Mouse (Mus musculus) layer of hippocampus, adult 8-10 months (tissue): Measurements from ENCODE around the gene Snap23. TPM values are rescaled to one million over a fixed set of nuclear protein-coding genes. Genes with fewer than 3 reads are reported as not detected.
"Not testable (repeated sequence)": the region's sequence is repeated elsewhere in the genome, so short reads cannot be mapped to it uniquely, and the experiment has no call there.

ENCODE experiments used
- DNase-seq, 2 experiments: peaks; one replicate each; pipeline ENCODE4 v3.0.0; 2022; ENCODE audit warnings: low spot score in 2 of 2
- total RNA-seq, 4 experiments: library from RNA; stranded (reverse); gene quantifications; 2 replicates each; pipeline ENCODE4 v1.2.4; 2022

Gene Snap23
- total RNA-seq = 10 to 100 TPM; 22.2 to 31.8 (median 26.0) TPM

DNA sequence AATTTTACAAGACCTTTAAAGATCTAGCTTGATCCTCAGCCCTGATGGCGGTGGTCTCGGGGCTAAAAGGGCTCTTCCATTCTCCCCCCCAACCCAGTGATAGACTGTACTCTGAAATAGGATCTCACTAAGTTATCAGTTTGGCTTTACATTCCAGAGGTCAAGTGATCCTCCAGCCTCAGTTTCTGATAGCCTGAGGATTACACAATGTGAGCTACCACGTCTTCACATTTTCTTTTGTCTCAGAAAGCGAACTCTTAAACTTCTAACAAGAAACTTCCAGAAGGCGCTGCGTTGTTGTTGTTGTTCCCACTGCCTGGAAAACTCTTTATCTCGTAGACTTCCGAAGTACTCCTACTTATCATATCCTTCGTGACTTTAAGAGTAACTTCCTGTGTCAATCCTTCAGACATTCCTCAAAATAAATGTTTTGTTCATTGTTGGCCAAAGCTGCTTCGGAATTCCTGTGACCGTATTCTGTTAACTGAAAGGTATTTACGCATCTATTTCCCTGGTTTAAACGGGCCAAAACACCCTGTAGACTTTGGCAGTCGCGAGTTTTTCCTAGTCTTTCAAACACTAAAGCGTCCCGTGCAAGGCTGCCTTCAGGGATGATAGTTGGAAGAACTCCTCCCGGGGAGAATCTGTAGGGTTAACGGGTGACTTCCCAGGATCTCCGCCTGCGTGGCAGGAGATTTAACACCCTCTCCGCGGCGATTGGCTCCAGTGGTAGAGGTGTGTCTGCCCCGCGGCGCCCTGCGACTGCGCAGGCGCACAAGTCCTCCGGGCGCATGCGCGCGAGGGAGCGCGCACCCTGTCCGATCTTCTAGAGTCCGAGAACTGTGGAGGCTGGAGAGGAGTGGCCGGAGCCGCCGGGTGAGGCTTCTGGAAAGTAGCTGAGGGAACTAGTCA is at the start of gene Snap23:
Snap23 (plus strand) TSS at position 786 of the 912 bp plus-strand sequence.
- peak; percentile 91 to 95 for DNase-seq

DNA sequence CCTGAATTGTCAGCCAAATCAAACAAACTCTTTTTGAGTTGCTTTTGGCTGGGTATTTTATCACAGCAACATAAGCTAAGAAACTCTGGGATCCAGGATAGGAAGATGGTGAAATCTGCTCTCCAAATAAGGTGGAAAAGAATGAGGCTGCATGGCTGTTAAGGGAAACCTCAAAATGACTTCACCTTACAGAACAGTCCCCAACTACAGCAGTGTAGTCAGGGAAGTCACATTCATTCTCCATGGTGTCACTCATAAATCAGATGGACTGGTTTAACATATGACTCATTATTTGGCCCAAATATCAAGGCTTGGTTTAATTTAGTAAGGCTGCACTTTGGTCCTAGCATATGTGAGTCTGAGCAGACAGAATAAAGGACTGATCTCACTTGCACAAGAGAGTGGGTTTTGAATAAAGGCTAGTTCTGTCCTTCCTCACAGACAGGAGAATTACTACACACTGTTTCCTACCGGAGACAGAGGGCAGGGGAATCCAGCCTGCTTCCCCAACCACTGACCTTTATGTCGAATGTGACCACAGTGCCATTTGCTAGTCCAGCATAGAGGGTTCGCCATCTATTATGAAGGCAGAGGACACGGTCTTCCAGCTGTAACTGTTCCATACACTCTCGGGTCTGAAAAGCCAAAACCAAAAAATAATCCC is 48.8 kb upstream of the Snap23 start:
- DNase-seq = no peak

DNA sequence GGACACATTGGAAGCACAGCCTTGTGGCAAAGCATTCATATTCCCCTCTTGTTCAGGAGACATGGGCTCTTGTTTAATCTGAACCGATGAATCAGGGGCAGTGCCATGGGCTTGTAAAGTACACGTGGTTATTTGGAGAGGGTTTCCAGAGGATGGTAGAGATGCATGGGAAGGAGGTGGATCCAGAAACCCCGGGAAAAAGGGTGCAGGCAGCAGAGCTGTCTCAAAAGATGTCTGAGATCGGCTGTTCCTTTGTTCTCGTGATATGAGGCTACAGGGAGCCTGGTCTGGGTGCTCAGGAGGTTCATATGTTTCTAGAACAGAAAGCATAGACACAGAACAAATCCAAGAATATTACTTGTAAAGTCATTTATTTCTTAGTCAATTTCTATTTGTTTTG is 40.7 kb upstream of the Snap23 start:
- no peak for DNase-seq

DNA sequence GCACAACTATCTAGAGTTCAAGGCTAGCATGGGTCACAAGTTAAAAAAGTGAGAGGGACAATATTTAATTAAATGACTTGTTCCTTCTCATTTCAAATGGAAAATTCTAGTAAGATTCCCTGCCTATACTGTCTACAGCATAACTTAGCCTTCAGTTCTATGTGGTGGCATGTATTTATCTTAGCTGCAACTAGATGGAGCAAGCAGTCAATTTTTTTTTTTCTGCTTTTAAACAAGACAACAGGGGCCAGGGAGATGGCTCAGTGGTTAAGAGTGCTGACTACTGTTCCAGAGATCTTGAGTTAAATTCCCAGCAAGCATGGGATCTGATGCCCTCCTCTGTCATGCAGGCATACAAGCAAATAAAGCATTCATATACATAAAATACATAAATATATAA is 37.9 kb upstream of the Snap23 start:
- no peak for DNase-seq

DNA sequence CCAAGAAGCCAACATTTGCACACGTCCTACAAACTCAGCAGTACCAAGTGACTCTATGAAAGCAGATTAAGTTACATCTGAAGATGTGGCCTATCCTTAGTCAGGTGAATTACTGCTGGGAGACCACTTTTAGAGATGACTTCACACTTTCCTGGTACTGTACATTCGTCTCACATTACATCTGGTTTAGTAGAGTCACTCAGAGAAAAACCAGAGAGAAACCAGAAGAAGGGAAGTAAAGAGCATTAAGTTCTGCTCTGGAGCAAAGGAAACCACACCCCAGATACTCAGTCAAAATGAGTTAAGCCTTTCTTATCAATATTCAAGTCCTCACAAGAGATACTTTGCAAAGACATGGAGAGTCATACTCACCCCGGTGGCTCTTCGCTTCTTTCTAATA is 36.2 kb upstream of the Snap23 start:
- DNase-seq = no peak

DNA sequence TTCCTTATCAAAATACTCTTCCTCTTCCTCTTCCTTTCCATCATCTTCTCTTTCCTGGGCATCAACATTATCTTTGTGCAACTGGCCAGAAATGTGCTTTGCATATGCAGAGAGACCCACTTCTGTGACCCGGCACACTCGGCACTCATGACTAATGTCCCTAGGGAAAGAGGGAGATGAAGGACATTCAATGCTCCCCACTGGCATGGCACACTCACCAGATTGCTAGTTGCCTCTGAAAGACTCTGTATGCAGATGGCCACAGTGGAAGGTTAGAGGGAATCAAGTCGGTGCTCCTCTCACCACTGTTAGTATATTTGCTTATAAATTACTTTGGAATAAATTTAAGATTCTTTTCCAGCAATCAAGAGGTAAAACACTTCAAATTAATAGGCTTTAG is 28.1 kb upstream of the Snap23 start:
- DNase-seq = no peak

DNA sequence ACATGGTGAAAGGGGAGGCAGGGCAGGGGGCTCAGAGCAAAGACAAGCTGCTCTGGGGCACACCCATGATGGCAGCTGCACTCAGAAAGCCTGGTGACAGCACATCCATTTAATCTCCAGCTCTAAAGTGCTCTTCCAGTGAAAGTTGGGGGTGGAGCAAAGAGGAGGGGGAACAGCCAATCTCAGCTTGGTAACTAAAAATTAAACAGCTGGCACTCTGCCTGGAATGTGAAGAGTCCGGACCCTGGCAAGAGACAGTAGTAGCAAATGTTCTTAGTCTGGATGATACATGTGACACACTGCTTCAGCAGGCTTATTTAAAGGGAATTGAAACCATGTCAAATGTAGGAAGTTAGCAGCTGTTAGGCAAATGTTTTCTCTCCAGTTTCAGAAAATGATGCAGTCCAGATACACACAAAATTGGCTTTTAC is 27.7 kb upstream of the Snap23 start:
- peak; percentile 77 to 85 for DNase-seq

DNA sequence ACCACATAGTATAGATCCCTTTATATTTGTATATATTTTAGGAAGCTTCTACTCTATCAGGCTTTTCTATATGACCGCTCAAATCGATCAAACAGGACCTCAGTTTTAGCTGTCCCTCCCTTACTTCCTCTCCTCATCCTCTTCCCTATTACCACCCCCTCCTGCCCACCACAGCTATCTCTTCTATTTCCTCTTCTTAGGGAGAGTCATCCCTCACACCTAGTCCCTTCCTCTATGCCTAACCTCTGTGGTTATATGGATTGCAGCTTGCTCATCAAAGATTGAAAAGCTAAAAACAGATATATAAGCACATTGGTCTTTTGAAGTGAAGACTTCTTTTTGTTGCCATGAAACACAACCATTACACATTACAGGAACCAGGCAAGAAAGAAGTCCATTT is 22.7 kb upstream of the Snap23 start:
- DNase-seq = no peak

DNA sequence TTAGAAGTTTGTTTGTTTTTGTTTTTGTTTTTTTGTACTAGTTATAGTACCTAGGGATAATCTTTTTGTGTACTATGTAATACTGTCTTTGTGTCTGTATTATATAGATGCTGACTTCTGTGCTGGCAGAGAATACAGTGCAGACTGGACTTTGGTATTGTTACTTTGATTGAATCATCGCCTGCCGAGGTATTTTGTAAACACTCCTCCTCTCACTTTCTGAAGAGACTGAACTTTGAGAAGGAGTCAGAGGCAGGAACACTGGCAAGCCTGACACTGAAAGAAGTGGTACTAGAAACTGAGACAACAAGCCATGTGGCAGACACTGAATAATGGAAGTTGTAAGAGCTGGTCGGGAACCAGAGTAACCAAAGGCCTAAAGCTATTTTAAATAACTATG is 10.6 kb upstream of the Snap23 start:
- no peak for DNase-seq

DNA sequence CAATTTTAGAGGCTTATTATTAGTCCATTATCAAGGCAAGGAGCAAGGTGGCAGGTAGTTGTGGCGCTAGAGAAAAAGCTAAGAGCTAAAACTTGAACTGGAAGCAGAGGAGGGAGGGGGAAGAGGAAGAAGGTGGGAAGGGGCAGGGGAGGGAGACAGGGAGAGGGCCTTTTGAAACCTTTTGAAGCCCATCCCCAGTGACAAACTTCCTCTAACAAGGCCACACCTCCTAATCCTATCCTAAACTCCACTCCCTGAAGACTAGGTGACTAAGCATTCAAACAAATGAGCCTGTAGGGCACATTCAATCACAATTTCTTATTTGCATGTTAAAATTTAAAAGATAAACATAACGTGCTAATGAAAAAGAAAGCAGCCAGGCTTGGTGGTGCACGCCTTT is 8.7 kb upstream of the Snap23 start:
- no peak for DNase-seq

DNA sequence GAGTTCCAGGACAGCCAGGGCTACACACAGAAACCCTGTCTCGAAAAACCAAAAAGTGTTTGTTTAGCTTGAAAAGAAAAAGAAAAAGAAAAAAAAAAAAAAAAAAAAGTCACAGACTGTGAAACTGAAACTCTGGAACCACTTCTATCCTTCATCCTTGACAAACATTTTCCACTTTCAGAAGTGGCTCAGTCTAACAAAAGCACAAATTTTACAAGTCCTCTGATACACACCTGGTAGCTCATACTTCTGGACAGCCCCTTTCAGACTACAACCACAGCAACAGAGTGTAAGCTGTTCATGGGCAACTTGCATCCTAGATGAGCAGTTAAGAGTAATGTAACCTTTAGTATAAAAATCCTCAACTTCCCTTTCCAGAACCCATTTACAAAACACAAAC is 5.9 kb upstream of the Snap23 start:
- no peak for DNase-seq

DNA sequence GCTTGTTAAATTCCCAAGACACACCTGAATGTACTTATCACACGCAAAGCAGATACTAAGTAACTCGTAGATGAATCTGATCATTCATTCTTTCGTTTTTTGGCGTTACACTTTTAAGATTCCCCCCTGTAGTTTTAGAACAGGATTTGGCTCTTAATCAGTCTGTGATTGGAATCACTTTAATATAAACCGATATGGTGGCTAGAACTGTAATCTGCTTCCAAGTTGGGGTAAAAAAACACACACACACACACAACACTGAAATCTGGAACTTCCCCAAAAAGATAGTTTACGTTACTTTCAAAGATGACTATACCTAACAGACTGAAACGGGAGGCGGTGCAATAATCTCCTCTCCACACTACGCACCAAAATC is 4.6 kb upstream of the Snap23 start:
- DNase-seq = no peak

DNA sequence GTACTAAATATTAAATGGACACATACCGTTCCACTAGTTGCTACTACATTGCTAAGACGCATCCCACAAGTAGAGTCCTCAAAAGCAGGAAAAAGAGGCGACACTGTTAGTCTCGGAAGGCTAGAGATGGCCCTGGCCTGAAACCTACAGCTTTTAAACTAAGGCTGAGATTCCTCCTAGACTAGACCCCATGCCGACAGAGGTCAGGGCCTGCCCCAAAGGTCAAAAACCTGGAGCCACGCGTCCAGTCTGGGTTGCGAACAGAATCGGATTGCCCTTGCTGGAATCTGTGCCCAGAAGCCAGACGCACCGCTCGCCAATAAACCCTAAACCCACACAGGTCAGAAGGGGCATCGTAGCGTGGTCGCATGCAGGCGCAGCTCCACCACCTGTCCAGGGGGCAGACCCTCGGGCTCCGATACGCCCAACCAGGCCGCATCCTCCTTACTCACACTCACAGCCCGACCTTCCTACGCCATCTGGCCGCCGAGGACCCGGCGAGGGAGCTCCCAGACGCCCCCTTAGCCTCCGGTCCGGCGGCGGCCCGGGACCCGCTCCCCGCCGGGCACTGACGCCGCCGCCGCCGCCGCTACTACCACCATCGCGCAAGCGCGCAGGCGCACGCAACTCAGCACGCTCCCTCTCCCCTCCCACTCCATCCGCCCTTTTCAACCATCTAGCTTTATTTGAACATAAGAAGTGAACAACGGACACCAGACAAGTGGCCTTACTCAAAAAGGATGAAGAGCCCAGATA is 4.1 kb upstream of the Snap23 start, which contains the start of gene Zfp106:
Zfp106 (minus strand) TSS at position 609 of the 756 bp plus-strand sequence.
- peak; percentile 80 to 86 for DNase-seq

DNA sequence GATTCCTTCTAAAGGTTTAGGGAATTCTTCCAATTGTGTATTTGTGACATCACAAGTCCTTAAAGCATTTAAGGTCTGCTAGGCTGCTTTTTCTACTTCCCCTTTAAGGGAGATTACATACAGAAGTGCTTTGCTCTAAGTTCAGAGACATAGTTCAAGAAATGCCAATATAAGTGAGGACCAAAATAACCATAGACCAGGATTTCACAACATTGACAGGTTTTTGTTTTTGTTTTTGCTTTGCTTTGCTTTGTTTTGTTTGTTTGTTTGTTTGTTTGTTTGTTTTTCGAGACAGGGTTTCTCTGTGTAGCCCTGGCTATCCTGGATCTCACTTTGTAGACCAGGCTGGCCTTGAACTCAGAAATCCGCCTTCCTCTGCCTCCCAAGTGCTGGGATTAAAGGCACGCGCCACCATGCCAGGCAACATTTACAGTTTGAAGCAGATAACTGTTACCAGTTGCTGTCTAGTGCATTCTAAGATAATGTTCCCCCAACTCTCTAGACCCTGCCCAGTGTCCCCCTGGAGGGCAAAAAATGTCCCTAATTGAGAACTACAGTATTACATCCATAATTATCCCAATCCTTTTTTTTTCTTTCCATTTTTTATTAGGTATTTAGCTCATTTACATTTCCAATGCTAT is 2.8 kb upstream of the Snap23 start:
- DNase-seq = not testable (repeated sequence)

DNA sequence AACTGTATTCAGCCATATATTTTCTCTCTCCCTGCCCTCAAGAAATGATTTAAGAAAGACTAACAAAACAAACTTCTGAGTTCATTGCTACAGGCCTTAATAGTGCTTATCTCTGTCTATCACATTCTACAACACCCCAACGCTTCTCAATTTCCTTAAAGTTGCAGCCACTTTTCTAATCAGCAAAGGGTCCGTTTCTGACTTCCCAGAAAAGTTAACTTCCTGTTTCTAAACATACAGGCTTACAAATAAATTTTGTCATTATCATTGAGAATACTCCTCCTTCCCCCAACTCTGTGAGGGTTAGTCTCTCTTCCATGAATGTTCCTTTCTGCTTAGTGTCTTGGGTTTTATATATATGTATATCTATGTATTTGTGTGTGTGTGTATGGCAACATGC is 2.1 kb upstream of the Snap23 start:
- no peak for DNase-seq

DNA sequence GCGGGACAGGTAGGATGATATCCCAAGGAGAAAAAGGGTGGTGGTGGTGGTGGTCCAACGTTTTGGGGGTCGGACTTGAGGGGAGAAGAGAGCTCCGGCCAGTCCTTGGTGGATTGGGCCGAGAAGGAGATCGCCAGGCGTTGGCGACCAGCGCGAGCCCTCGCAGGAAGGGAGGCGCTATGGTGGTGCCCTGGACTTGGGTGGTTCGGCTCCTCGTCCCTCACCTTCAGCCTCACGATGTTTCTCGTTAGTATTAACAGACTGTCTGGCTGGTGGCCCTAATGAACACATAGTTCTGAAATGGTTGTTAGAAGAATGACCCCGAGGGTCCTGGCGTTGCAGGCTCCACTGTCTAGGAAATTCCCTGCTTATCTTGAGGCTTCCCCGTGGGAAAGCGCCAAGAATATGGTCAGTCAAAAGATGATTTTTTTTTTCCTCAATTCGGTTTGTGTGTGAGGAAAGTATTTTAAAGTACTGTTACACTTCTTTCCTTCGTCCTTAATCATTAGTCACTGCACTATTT is 388 bp downstream of the Snap23 start:
- DNase-seq = no peak

DNA sequence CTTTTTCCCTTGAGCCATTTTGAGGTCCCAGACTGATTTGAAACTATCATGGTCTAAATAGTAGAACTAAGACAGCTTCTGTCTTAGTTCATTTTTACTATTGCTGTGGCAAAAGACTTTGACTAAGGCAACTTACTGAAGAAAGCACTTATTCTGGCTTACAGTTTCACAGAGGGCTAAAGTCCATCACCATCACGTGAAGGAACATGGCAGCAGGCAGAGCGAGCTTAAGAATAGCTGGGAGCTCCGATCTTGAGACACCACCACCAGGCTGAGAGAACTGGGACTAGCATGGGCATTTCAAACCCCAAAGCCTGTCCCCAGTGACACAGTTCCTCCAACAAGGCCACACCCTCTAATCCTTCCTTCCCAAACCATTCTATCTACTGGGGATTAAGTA is 3.6 kb downstream of the Snap23 start:
- DNase-seq = no peak

DNA sequence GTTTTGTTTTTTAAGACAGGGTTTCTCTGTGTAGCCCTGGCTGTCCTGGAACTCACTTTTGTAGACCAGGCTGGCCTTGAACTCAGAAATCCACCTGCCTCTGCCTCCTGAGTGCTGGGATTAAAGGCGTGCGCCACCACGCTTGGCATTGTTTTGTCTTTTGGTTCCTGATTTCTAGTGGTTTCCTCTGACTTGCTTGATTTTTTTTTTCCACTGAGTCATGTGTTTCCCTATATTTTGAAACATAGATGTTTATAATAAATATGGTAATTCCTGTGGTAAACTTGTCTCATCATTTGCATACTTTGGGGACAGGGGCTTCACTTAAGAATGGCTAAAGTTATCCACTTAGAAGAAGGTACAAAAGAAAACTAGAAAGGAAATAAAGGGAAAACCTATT is 4.7 kb downstream of the Snap23 start:
- not testable (repeated sequence) for DNase-seq

DNA sequence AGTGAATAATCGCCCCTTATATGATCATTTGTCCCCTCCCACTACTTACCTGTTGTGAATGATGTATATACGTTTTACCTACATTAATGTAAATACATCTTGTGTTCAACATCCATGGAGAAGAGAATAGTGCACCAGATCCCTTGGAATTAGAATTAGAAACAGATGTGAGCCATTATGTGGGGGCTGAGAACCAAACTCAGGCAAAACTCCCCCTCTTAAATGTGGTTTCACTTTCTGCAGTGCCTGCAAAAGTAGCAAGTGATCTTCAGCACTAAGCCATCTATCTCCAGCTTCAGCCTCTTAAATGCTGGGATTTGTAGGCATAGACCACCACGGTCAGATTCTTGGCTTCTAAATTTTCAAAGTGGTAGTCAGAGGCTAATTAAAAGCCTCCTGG is 7.7 kb downstream of the Snap23 start:
- no peak for DNase-seq

DNA sequence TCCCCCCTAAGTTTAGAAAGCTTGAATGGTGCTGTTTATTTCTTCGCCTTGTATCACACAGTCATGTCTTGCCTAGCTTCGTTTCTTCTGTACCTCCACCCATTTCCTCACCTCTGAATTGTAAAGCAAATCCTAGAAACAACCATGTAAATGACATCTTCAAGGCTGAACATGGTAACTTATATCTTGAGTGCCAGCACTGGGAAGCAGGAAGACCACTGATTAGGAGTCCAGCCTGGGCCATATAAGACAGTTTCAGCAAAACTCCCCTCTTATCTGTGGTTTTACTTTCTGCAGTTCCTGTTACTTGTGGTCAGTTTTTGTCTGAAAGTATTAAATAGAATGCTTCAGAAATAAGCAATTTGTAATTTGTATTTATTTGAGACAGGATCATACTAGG is 8.5 kb downstream of the Snap23 start:
- DNase-seq = no peak

DNA sequence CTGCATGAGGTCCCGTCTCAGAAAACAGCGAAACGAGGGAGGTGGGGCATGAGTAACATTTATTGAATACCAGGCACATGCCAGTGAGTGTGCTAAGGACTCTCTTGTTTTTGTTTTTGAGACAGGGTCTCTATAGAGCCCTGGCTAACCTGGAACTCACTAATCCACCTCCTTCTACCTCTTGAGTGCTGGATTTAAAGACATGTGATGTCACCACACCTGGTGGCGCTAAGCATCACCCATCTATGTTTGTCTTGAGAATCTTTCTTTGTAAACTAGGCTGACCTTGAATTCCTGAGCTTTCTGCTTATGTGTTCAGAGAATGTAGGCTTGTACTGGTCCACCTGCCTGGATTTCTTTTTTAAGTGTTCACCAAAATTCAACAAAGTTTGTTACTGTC is 10.3 kb downstream of the Snap23 start:
- DNase-seq = no peak
